Mouse (Mus musculus): Measurements from ENCODE around the gene Zbtb39. TPM values are rescaled to one million over a fixed set of nuclear protein-coding genes. Genes with fewer than 3 reads are reported as not detected.

Gene Zbtb39
- total and polyA plus RNA-seq, 2 experiments from 2014 or later = 3.1 to 13.6 TPM

GRCm38 (mm10) chr10:127730933-127731310 is 8.4 kb upstream of the Zbtb39 start:
- Histone ChIP-seq H3K9me3 (ENCODE audit: low read length) (no peaks in the 10 kb centered on the region), H3K4me1 (ENCODE audit: insufficient read depth, low read length) (no peaks in the 10 kb centered on the region), H3K36me3 (ENCODE audit: insufficient read depth, low read length) (no peaks in the 10 kb centered on the region), H3K27ac (ENCODE audit: low read depth, low read length) (no peak overlapping the region), H3K9ac (replicated peaks; ENCODE audit: low read length, poor library complexity, severe bottlenecking) (no peak overlapping the region), H3K4me3 (ENCODE audit: low read depth, low read length) (no peak overlapping the region), H3K27me3 (ENCODE audit: insufficient read depth, low read length) (peaks cover 4% of the 10 kb centered on the region; the same call in 1 of the 2 replicates), H3K4me2 (ENCODE audit: low read depth, low read length, poor library complexity, severe bottlenecking) (no peak overlapping the region)
- 11% methylated on average over 9 of the region's 9 CpGs for WGBS
- DNase-seq (ENCODE audit: low spot score) = peak; percentile 31
- ATAC-seq (ENCODE audit: low FRiP score) = no peak
- TF ChIP-seq CTCF (IDR thresholded peaks at IDR 0.05) = no peak

- TF ChIP-seq CTCF (IDR thresholded peaks at IDR 0.05) = no peak
- WGBS = 43% methylated on average over 5 of the region's 5 CpGs
- Histone ChIP-seq H3K27me3 (ENCODE audit: insufficient read depth, low read length) (peaks cover 4% of the 10 kb centered on the region; the same call in 1 of the 2 replicates), H3K9me3 (ENCODE audit: low read length) (no peaks in the 10 kb centered on the region), H3K4me3 (ENCODE audit: low read depth, low read length) (no peak overlapping the region), H3K27ac (ENCODE audit: low read depth, low read length) (no peak overlapping the region), H3K4me1 (ENCODE audit: insufficient read depth, low read length) (no peaks in the 10 kb centered on the region), H3K4me2 (ENCODE audit: low read depth, low read length, poor library complexity, severe bottlenecking) (no peak overlapping the region), H3K36me3 (ENCODE audit: insufficient read depth, low read length) (no peaks in the 10 kb centered on the region), H3K9ac (replicated peaks; ENCODE audit: low read length, poor library complexity, severe bottlenecking) (no peak overlapping the region)
- ATAC-seq (ENCODE audit: low FRiP score) (no peak), DNase-seq (ENCODE audit: low spot score) (no peak)
Observed at GRCm38 (mm10) chr10:127731397-127731796, 7.9 kb upstream of the Zbtb39 start.

GRCm38 (mm10) chr10:127734434-127734833 is 4.9 kb upstream of the Zbtb39 start:
- TF ChIP-seq CTCF (IDR thresholded peaks at IDR 0.05) = peak; percentile 82
- peak; percentile 76 for DNase-seq (ENCODE audit: low spot score)

GRCm38 (mm10) chr10:127736266-127736665 is 3.1 kb upstream of the Zbtb39 start:
- Histone ChIP-seq H3K4me2 (ENCODE audit: low read depth, low read length, poor library complexity, severe bottlenecking) (no peak overlapping the region), H3K9me3 (ENCODE audit: low read length) (no peaks in the 10 kb centered on the region), H3K4me1 (ENCODE audit: insufficient read depth, low read length) (no peaks in the 10 kb centered on the region; the same call in 1 of the 2 replicates), H3K9ac (replicated peaks; ENCODE audit: low read length, poor library complexity, severe bottlenecking) (no peak overlapping the region), H3K4me3 (ENCODE audit: low read depth, low read length) (no peak overlapping the region), H3K36me3 (ENCODE audit: insufficient read depth, low read length) (peaks cover under 1% of the 10 kb centered on the region; the same call in 1 of the 2 replicates), H3K27ac (ENCODE audit: low read depth, low read length) (no peak overlapping the region), H3K27me3 (ENCODE audit: insufficient read depth, low read length) (no peaks in the 10 kb centered on the region)
- ATAC-seq (ENCODE audit: low FRiP score) (no peak), DNase-seq (ENCODE audit: low spot score) (no peak)
- no peak for TF ChIP-seq CTCF (IDR thresholded peaks at IDR 0.05)
- 88% methylated on average over 2 of the region's 2 CpGs for WGBS

More at GRCm38 (mm10) chr10:127734434-127734833, 4.9 kb upstream of the Zbtb39 start:
- no peaks in the 10 kb centered on the region for H3K27me3 ChIP-seq (ENCODE audit: insufficient read depth, low read length)
- no peak overlapping the region for H3K9ac ChIP-seq (replicated peaks; ENCODE audit: low read length, poor library complexity, severe bottlenecking)
- no peak overlapping the region for H3K4me3 ChIP-seq (ENCODE audit: low read depth, low read length)
- WGBS = 49% methylated on average over 5 of the region's 5 CpGs
- no peak overlapping the region for H3K4me2 ChIP-seq (ENCODE audit: low read depth, low read length, poor library complexity, severe bottlenecking)
- ATAC-seq (ENCODE audit: low FRiP score) = no peak
- H3K36me3 ChIP-seq (ENCODE audit: insufficient read depth, low read length) = no peaks in the 10 kb centered on the region
- no peaks in the 10 kb centered on the region for H3K4me1 ChIP-seq (ENCODE audit: insufficient read depth, low read length)
- no peaks in the 10 kb centered on the region for H3K9me3 ChIP-seq (ENCODE audit: low read length)
- no peak overlapping the region for H3K27ac ChIP-seq (ENCODE audit: low read depth, low read length)

- H3K4me1 ChIP-seq (ENCODE audit: insufficient read depth, low read length) = no peaks in the 10 kb centered on the region; the same call in 1 of the 2 replicates
- no peak overlapping the region for H3K9ac ChIP-seq (replicated peaks; ENCODE audit: low read length, poor library complexity, severe bottlenecking)
- DNase-seq (ENCODE audit: low spot score) (no peak), ATAC-seq (ENCODE audit: low FRiP score) (no peak)
- no peaks in the 10 kb centered on the region for H3K27me3 ChIP-seq (ENCODE audit: insufficient read depth, low read length)
- peaks cover 7% of the 10 kb centered on the region for H3K36me3 ChIP-seq (ENCODE audit: insufficient read depth, low read length)
- H3K4me3 ChIP-seq (ENCODE audit: low read depth, low read length) = no peak overlapping the region
- H3K9me3 ChIP-seq (ENCODE audit: low read length) = no peaks in the 10 kb centered on the region
- WGBS = 82% methylated on average over 4 of the region's 4 CpGs
- no peak for TF ChIP-seq CTCF (IDR thresholded peaks at IDR 0.05)
- H3K27ac ChIP-seq (ENCODE audit: low read depth, low read length) = no peak overlapping the region
- H3K4me2 ChIP-seq (ENCODE audit: low read depth, low read length, poor library complexity, severe bottlenecking) = no peak overlapping the region
Observed at GRCm38 (mm10) chr10:127736916-127737315, 2.4 kb upstream of the Zbtb39 start.

GRCm38 (mm10) chr10:127737552-127737951 is 1.8 kb upstream of the Zbtb39 start:
- no peak for TF ChIP-seq CTCF (IDR thresholded peaks at IDR 0.05)
- Histone ChIP-seq H3K9me3 (ENCODE audit: low read length) (no peaks in the 10 kb centered on the region), H3K36me3 (ENCODE audit: insufficient read depth, low read length) (peaks cover 13% of the 10 kb centered on the region), H3K27ac (ENCODE audit: low read depth, low read length) (no peak overlapping the region), H3K4me3 (ENCODE audit: low read depth, low read length) (no peak overlapping the region), H3K27me3 (ENCODE audit: insufficient read depth, low read length) (no peaks in the 10 kb centered on the region), H3K4me2 (ENCODE audit: low read depth, low read length, poor library complexity, severe bottlenecking) (no peak overlapping the region), H3K9ac (replicated peaks; ENCODE audit: low read length, poor library complexity, severe bottlenecking) (no peak overlapping the region), H3K4me1 (ENCODE audit: insufficient read depth, low read length) (no peaks in the 10 kb centered on the region; the same call in 1 of the 2 replicates)
- ATAC-seq (ENCODE audit: low FRiP score) (no peak), DNase-seq (ENCODE audit: low spot score) (no peak)
- WGBS = 18% methylated on average over 2 of the region's 2 CpGs
